Mouse (Mus musculus) heart, postnatal 25 days (tissue): ENCODE measurements around the gene H2-Eb1. TPM values are rescaled to one million over a fixed set of nuclear protein-coding genes. Genes with fewer than 3 reads are reported as not detected.

Source experiments
- DNase-seq: peaks from one replicate; pipeline ENCODE4 v3.0.0; 2022; ENCODE audit warnings: low spot score
- intact Hi-C: fragments of 180-260 bp; cut with DNase I; formaldehyde crosslinking; loops from one replicate; pipeline ENCODE4 v1.15.1; 2025
- total RNA-seq, 2 experiments: library from RNA; stranded (reverse); gene quantifications; 2 replicates each; pipeline ENCODE4 v1.2.3; 2021

The H2-Eb1 gene
- total RNA-seq, 2 experiments from 2014 or later, result 13.4 to 14.8 TPM

DNA sequence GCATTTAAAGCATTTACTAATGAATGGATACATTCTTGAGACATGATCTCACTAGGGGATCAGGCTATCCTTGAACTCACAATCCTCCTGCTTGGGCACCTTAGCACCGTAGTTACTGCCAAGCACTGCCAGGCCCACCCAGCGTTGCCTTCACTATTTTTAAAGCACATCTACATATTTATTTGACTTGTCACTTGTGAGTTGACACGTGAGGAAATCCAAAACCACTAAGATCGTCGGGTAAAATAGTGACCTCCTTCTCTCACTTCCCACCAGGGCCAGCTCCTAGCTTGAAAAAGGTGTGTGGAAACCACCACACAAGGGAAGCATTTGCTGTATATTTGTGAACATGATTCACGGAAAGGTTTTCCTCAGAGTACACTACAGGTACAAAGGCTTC lies 18.7 kb upstream of the H2-Eb1 start:
- intact Hi-C loops, result no loop called here
- no peak for DNase-seq

DNA sequence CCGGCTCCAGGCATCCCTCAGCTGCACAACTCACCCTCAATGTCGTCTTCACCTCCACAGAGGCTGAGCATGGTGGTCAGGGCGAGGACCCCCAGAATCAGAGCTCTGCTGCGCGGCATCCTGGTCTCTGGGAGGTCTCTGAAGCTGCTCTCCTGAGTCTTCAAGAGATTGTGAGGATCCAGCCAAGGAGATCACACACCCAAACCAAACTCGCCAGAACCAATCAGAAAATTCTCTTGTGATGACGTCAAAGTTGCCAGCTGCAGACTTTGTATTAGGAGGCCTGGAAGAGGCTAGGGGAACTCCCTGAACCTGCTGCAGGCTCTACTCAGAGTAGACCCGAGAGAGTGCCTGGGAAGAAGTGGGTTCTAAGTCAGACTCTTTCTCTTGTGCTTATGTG lies 18.0 kb upstream of the H2-Eb1 start, which contains the start of gene H2-Aa:
Gene H2-Aa, minus strand, starts transcription at position 176 of the 400 bp plus-strand sequence.
- peak; percentile 60 for DNase-seq
- intact Hi-C loops, result no loop called here

DNA sequence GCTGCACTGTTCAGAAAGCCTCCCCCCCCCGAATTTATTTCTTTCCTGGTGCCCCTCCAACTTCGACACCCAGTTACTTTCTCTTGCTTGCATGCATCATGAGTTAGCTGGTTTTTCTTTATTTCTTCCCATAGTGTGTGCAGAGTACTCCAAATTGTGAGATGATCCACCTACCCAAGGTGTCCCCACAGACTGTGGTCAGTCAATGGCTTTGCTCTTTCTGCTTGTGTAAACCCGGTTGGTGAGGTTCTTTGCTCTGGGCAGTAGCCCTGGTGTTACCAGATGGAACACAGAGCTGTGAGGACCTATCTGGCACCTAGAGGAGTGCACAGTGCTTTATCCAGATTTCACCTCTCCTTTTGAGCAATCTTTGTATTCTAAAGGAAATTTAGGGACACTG lies 17.5 kb upstream of the H2-Eb1 start:
- intact Hi-C loops, result no loop called here
- no peak for DNase-seq

DNA sequence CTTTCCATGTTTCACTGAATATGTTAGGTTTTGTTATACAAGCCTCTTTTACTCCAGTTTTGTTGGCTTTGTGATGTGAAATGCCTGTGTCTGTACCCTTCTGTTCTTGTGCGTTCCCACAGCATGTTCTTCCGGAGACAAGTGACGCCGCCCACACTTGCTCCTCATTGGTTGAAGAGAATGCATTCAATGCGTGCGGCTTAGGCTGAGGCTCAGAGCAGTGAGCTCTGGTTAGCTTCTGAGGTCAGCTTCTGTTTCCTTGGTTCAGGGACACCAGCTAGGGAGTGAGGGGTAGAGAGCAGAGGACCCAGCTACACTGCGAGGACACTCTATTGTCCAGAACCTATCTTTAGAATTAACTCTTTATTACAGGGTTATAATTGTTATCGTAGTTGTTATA lies 14.1 kb upstream of the H2-Eb1 start:
- intact Hi-C loops, result no loop called here
- peak; percentile 35 for DNase-seq

DNA sequence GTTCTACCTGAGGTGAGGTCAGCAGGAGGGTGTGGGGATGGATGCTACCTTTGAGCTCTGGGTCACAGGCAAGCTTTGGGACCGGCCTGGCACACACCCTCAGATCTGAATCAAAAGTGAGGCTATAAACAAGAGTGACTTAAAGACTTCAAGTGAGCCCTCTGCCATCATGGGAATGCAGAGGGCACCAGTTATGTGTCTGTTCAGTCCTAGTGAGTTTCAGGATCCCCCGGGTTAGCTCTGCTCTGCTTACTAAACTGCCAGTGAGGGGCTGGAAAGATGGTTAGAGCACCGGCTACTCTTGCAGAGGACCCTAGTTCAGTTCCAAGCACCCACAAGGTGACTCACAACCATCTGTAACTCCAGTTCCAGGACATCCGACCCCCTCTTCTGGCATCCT lies 13.1 kb upstream of the H2-Eb1 start:
- DNase-seq, result no peak
- intact Hi-C loops, result no loop called here

DNA sequence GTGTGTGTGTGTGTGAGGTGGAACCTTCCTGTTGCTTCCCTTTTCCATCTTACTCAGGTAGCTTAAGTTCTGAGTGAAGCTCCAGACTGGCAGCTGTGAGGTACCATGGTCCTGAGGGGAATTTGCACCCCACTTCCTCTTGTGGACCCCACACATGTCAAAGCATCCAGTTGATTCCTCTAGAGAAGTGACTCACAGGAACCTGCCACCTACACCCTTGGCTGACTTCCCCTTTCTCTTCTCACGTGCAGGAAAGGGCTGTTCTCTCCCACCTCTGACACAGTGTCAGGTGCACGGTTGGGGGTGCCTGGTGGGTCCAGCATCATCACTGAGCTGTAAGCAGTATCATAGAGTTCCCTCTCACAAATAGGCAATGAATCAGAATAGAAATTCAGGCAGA lies 12.1 kb upstream of the H2-Eb1 start:
- intact Hi-C loops, result no loop called here
- DNase-seq, result no peak

DNA sequence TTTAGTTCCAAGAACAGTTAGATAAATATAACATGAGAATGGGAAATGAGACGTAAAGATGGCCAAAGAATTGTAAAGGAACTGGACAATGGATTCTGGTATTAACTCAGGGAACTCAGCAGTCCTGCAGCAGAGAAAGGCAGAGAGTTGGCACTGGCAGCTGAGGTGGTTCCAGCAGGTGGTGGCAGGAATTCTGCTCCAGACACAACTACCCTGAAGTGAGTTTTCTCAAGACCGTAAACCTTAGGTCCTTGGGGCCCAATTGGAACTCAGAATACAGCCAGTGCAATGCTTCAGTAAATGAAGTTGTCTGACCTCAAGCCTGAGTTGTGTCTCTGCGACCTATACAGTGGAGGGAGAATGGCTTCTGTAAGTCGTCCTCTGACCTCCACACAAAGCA lies 11.4 kb upstream of the H2-Eb1 start:
- no peak for DNase-seq
- intact Hi-C loops, result no loop called here

DNA sequence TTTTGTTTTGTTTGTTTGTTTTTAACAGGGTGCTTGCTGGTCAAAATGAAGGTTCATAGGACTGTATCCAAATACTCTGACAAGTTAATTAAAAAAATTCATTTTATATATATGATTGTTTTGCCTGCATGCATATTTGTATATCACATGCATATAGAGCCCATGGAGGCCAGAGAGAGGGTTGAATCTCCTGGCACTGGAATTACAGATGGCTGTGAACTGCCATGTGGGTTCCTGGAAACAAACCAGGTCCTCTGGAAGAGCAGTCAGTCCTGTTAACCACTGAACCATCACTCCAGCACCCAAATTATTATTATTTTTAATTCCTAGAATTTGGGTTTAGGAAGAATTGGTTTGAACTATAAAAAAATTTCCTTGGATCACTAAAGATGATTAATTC lies 10.4 kb upstream of the H2-Eb1 start:
- intact Hi-C loops, result no loop called here
- DNase-seq, result no peak

DNA sequence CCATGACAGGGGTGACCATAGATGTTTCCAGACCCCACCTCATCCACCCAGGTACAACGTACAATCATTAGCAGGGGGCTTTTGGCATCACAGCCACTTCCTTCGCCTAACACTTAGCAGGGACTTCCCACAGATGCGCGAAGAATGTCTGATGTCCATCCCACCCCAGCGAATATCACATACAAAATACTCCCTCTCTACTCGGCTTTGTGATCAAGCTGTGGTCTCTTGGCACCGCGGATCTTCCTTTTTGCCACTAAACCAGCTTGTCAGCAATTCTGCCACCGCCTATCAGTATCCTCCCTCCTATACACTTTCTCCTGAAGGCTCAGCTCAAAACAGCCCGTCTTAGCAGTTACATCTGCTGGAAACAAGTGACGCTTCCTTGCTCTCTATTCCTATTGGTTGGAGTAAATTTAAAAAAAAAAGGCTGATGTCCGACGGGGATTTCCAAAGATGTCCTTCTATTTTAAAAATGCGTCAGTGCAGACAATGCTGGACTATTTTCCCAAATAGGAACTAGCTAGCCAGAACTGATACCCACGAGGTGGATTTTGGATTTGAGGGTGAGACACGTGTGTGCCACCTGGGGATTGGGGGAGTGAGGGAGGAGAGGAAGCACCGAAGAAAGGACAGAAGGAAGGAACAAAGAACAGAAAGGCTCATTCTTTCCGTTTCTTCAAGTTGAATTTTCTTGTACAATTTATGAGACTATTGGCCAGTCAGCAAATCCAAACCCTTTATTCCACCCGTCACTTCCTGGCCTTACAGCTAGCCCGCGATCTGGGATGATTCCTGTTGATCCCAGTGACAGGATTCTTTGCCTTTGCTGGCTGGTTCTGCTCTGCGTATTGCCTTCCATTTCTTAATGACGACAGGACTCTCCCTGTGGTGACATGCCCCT lies 9.5 kb upstream of the H2-Eb1 start:
- intact Hi-C loops, result no loop called here
- no peak for DNase-seq

DNA sequence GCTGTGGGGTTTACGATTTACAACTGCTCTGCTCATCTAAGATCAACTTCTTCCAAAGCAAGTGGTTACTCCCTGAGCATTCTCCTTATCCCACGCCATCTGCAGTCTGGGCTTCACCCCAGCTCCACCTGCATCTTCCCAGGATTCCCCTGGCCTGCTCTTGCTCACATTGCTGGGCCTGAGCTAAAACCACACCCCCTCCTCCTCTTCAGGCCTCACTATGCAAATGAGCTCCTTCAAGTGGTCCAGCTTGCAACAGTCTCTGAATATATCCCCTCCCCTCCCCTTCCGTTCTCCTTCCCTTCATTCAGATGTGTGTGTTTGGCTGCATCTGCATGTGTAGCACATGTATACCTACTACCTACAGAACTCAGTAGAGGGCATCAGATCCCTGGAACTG lies 6.3 kb upstream of the H2-Eb1 start:
- DNase-seq, result no peak
- intact Hi-C loops, result no loop called here

DNA sequence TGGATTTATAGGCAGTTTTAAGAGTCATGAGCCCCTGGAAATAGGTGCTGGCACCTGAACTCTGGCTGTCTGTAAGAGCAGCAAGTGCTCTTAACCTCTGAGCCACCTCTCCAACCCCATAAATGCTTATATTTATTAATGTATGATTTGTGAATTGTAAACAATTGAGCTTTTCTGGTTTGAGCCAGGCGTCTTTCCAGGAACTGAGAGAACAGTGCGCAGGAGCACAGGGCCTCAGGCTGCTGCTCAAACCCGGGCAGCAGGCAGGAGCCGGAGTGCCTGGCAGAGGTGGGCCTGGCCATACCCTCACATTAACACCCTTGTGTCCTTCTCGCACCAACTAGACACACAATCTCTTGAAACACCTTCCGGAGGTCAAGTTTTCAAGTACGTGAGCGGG lies 5.6 kb upstream of the H2-Eb1 start:
- intact Hi-C loops, result no loop called here
- no peak for DNase-seq

DNA sequence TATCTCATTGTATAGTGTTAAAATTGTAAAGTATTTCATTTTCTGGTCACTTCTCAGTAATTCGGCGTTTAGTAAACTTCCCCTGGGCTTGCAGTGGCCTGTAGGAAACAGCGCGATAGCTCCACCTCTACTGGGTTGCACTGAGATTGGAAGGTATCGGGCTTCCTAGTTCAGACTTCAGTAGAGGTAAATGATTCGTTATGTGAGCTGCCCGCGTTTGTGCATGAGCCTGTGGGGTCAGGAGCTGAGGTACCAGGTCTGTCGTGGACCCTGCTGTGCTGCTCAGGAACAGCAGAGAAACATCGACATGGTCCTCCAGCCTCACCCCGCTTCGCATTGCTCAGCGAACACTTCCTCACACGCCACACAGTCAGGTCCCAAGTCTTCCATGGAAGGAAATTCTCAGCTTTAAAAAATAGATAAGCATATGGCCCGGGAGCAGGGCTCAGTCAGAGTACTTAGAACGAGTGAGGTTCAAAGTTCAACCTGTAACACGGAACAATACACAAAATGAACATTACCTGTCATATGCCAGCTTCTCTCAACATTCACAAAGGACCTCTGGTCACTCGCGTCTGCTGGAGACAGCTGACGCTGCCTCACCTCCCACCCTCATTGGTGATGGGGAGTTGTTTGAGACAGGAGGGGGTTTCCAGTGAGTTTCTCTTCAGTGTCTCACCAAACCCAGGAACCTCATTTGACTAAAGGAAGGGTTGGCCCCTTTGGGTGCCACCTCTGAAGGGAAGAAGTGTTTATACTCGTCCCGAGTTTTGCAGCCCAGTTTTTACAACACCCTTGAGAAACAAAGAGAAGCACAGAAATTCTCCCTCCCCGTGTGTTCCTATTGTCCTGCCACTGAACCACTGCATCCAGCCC lies 4.7 kb upstream of the H2-Eb1 start:
- intact Hi-C loops, result no loop called here
- DNase-seq, result no peak

DNA sequence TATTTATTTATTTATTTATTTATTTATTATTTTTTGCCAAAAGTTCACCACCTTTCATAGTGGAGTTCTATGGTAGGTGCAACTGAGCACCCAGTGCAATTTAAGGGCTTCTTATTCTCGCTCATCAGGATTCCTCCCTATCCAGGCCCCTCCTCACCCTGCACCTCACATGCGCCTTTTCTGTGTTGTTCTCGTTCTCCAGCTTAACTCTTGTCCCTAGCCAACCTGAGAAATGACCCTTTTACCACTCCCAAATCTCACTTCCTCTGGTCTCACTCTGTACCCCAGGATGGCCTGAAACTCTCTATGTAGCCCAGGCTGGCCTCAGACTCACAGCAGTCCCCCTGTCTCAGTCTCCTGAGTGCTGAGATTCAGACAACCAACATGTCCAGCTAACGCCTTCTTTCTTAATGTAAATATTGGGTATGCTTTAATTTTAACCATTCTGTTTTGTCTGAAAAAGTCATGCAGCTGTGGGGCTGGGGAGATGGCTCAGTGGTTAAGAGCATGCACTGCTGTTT lies 3.9 kb upstream of the H2-Eb1 start:
- intact Hi-C loops, result no loop called here
- no peak for DNase-seq

DNA sequence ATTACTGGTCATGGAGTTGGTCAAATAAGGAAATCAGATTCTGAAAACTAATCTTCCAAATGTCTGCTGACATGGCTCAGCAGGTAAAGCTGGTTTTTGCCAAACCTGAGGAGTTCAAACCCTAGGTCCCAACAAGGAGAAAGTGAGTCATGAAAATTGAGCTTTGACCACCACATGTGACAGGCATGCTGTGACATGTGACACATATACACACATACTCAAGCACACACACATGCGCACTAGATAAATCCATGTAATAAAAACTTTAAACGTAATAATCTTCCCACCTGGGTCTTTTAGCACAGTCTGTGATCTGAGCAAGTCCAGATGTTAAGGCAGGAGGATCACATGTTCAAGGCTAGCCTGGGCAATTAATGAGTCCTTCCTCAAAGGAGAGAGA lies 1.9 kb upstream of the H2-Eb1 start:
- DNase-seq, result no peak

DNA sequence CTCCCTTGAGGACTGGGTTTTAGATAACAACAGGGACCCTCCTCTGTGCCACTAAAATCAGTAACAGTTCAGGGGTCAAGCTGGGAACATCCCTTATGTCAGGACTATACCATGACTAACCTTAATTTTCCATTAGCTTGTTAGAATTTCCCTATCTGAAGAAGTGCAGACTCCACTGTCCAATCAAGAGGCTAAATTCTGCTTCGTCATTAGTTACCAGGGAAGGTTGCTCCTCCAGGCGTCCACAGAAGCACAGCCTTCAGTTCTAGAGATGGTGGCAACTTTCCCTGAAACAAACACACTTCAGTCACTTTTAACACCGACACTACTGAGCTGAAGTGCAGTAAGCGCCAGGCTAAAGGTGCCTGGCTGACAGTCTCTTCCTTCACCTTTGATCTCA lies 916 bp upstream of the H2-Eb1 start:
- intact Hi-C loops, result loop anchor here (5.0 kb wide), 1 partner anchor 42 kb away; no protein-coding TSS in a partner anchor
- DNase-seq, result no peak

More for the DNA sequence above, 1.9 kb upstream of the H2-Eb1 start:
- intact Hi-C loops, result no loop called here

DNA sequence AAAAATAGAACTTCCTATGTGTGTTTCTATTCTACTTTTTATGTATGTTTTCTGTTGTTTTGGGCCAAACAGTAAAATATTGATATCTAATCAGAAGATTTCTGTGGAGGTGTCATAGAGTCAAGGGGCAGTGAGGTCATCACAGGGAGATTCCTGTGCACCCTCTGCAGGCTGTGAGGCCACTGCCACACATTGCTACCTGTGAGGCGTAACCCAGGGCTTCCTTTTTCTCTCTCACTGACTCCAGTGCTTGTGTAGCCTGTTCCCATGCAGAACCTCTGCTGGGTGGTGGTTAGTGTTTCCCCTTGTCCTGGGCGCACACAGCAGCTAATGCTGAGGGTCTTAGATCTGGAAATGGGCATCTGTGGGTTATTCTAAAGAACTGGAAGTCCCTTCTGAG lies 740 bp downstream of the H2-Eb1 start:
- DNase-seq, result no peak
- intact Hi-C loops, result loop anchor here (5.0 kb wide), 1 partner anchor 44 kb away; no protein-coding TSS in a partner anchor

DNA sequence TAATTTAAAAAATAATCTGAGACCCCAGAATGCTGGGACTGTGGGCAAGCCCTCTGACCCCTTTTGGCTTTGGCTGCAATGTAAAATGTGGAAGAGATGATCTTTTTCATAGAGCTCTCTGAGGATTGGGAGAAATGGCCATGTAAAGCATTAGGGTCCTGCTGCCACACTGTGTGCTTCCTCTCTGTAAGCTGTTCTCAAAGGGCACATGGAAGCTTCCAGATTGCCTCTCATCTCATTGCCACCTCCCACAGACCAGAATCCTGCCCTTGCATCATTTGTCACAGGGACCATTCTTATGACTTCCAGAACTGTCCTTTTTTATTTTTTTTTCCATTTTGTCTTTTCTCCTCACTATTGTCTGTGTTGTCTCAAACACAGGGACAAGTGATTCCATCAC lies 1.5 kb downstream of the H2-Eb1 start:
- DNase-seq, result no peak
- intact Hi-C loops, result loop anchor here (5.0 kb wide), 1 partner anchor 45 kb away; no protein-coding TSS in a partner anchor

DNA sequence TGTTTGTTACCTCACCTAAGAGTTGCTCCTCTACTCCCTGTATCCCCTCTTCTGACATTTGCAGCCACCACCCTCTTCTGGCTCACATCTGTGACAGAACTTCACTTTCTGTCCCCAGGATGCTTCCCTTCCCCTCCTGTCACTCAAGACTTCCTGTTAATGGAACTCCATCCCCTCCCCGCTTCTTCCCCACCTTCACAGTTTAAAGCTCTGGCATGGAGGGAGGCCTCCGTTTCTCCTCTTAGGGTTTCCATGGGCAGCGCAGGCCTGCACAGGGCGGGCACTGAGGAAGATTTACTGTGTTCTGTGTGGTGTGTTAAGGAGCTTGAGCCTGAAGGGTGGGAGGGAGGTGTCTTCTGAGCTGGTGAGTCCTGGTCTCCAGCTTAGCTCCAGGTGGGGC lies 2.5 kb downstream of the H2-Eb1 start:
- intact Hi-C loops, result loop anchor here (5.0 kb wide), 1 partner anchor 46 kb away; no protein-coding TSS in a partner anchor
- DNase-seq, result no peak

DNA sequence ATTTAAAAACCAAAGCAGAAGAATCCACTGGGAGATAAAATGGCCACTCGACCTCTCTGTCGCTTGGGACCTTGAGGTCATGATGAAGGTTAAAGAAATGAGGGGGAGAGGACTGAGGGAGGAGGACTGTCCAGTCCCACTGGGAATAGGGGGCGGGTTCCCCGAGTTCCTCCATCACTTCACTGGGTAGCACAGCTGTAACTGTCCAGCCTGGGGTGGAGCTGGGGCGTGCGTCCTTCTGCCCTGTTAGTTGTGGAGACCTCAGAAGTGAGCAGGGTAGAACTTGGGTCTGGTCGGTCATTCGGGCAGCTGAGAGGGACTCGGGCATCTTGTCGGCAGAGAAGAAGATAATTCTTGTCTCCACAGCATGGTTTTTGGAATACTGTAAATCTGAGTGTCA lies 3.6 kb downstream of the H2-Eb1 start:
- intact Hi-C loops, result loop anchor here (5.0 kb wide), 1 partner anchor 47 kb away; no protein-coding TSS in a partner anchor
- DNase-seq, result no peak

DNA sequence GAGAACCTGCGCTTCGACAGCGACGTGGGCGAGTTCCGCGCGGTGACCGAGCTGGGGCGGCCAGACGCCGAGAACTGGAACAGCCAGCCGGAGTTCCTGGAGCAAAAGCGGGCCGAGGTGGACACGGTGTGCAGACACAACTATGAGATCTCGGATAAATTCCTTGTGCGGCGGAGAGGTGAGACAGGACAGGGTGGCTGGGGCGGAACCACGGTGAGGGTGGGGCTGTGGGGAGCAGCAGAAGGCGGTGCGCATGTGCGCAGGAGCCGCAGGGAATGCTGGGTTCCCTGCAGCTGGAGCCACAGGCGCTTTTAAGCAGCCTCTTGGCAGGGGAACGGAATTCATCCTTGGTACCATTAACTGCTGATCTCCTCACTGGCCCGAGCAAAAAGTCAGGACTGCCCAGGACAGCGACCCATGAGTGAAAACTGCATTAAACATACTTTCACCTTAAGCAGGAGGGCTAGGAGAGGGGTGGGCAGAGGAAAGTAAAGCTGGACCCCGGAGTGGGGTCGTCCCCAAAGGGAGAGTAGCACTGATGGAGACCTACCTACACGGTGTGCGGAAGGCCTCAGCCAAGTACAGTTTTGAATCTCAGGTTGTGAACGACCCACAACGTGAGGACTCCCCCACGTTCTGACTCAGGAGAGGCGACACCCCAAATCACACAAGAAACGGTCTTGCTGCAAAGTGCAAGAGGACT lies 4.2 kb downstream of the H2-Eb1 start:
- intact Hi-C loops, result loop anchor here (5.0 kb wide), 1 partner anchor 48 kb away; no protein-coding TSS in a partner anchor
- peak; percentile 35 for DNase-seq
